ENCODE assay signal across 18 mouse cellular contexts in genomic region chr2:126540390-126540925, GRCm38 (mm10). TPM values are rescaled to one million over a fixed set of nuclear protein-coding genes. Genes with fewer than 3 reads are reported as not detected.
"Had no signal": no experiment of that assay in that cellular context is flagged by ENCODE, and none has a peak within 500 bp of the region (broad histone marks: within the 10 kb centered on the region; RNA-seq: fewer than 3 reads in every experiment).

No protein-coding gene starts in this region.

- H3K4me3 ChIP-seq: limb, embryonic 15.5 days; liver, embryonic 12.5 days; midbrain, embryonic 10.5 days; neural tube, embryonic 13.5 days had no signal

- H3K9ac ChIP-seq: limb, embryonic 15.5 days; liver, embryonic 12.5 days; lung, embryonic 14.5 days; neural tube, embryonic 13.5 days had no signal

- DNase-seq: layer of hippocampus, adult 9-11 months; layer of hippocampus, postnatal 36 days; lung, embryonic 14.5 days; lung, postnatal 10 days; lung, postnatal 4 days; midbrain, embryonic 14.5 days; thymus, adult 18-20 months; thymus, postnatal 25 days had no signal

- H3K27ac ChIP-seq: limb, embryonic 15.5 days; liver, embryonic 12.5 days; midbrain, embryonic 10.5 days; neural tube, embryonic 13.5 days had no signal

- H3K4me1 ChIP-seq: limb, embryonic 15.5 days; liver, embryonic 12.5 days; midbrain, embryonic 10.5 days; neural tube, embryonic 13.5 days had no signal

- H3K4me2 ChIP-seq: limb, embryonic 15.5 days; liver, embryonic 12.5 days; lung, embryonic 14.5 days; neural tube, embryonic 13.5 days had no signal

- ATAC-seq: inflammation-experienced regulatory T-cells, adult 6 months; intestine, postnatal 0 days; liver, embryonic 12.5 days had no signal

- H3K9me3 ChIP-seq: limb, embryonic 15.5 days; liver, embryonic 12.5 days; midbrain, embryonic 10.5 days; neural tube, embryonic 13.5 days had no signal

- H3K36me3 ChIP-seq: limb, embryonic 15.5 days; liver, embryonic 12.5 days; midbrain, embryonic 10.5 days; neural tube, embryonic 13.5 days had no signal

- H3K27me3 ChIP-seq: limb, embryonic 15.5 days; liver, embryonic 12.5 days; neural tube, embryonic 13.5 days had no signal

RNA-seq across cellular contexts. Expression of gene Slc27a2, which starts 11.7 kb away (rescaled TPM):
- total RNA-seq: monocyte, adult 5-6 weeks had no signal
- polyA plus RNA-seq: inflammation-experienced regulatory T-cells, adult 6 months; limb, embryonic 11.5 days had no signal

RNA-seq across cellular contexts. Expression of gene Atp8b4, which starts 40.0 kb away (rescaled TPM):
- total RNA-seq: layer of hippocampus, adult 18-20 months; layer of hippocampus, postnatal 36 days; left cerebral cortex, postnatal 25 days had no signal
- polyA plus RNA-seq: neural tube, embryonic 13.5 days had no signal
